ENCODE assay signal across 12 mouse cellular contexts in genomic region chr1:20921081-20921528, GRCm38 (mm10). TPM values are rescaled to one million over a fixed set of nuclear protein-coding genes. Genes with fewer than 3 reads are reported as not detected.
A peak's percentile ranks its signal among the peaks of the same experiment; 100 is the strongest.
DNase-seq lines count a peak whose midpoint lies in the region; ATAC-seq lines count a peak whose summit lies in the region.
"Had no signal": no experiment of that assay in that cellular context is flagged by ENCODE, and none has a peak within 500 bp of the region (broad histone marks: within the 10 kb centered on the region; RNA-seq: fewer than 3 reads in every experiment).

No protein-coding gene starts in this region.

- 72% methylated on average over 10 of the region's 10 CpGs for WGBS in midbrain, embryonic 15.5 days

- peak; percentile 43 for ATAC-seq in frontal cortex, adult (ENCODE audit: low TSS enrichment)
- peak; percentile 31; the same call in 1 of the 2 replicates for ATAC-seq in midbrain, embryonic 15.5 days (replicated peaks)

- H3K9me3 ChIP-seq in midbrain, embryonic 15.5 days = no peaks in the 10 kb centered on the region
- H3K9me3 ChIP-seq: G1E; limb, embryonic 13.5 days had no signal

- no peak overlapping the region for H3K9ac ChIP-seq in midbrain, embryonic 15.5 days
- H3K9ac ChIP-seq: limb, embryonic 13.5 days; lung, embryonic 14.5 days had no signal

- no peak overlapping the region for H3K4me3 ChIP-seq in midbrain, embryonic 15.5 days
- H3K4me3 ChIP-seq: gastrocnemius, adult 2 months; limb, embryonic 13.5 days had no signal

- 0 out of 2 replicates have a peak overlapping the region, but pooled peaks have one; percentile 20 for H3K27ac ChIP-seq in midbrain, embryonic 15.5 days
- H3K27ac ChIP-seq: gastrocnemius, adult 2 months; limb, embryonic 13.5 days had no signal

- H3K36me3 ChIP-seq in midbrain, embryonic 15.5 days (replicated peaks) = no peaks in the 10 kb centered on the region
- H3K36me3 ChIP-seq: G1E; limb, embryonic 13.5 days had no signal

- H3K4me1 ChIP-seq in midbrain, embryonic 15.5 days = peaks cover 14% of the 10 kb centered on the region

- H3K27me3 ChIP-seq in midbrain, embryonic 15.5 days (replicated peaks) = no peaks in the 10 kb centered on the region
- H3K27me3 ChIP-seq: limb, embryonic 13.5 days had no signal

- DNase-seq in frontal cortex, postnatal 10 days (ENCODE audit: low spot score in 2 of 2) = no peak
- DNase-seq in lung, postnatal 25 days (ENCODE audit: low spot score) = peak; percentile 37
- no peak for DNase-seq in lung, postnatal 14 days
- peak; percentile 78 to 84 for DNase-seq in cerebellum, adult 18-20 months
- DNase-seq in kidney, postnatal 14 days = no peak
- DNase-seq: gastrocnemius, adult 2 months; layer of hippocampus, postnatal 36 days; lung, embryonic 14.5 days had no signal

- H3K4me2 ChIP-seq in midbrain, embryonic 15.5 days = no peak overlapping the region
- H3K4me2 ChIP-seq: limb, embryonic 13.5 days; lung, embryonic 14.5 days had no signal

RNA-seq across cellular contexts. Expression of gene Efhc1, which starts 30.3 kb away (rescaled TPM):
- 1.6 and 1.8 TPM in 2 replicates for polyA plus RNA-seq in midbrain, embryonic 15.5 days (2015; fragmentation: Nextera tagmentation; extraction: Ambion mirVana)
- polyA plus RNA-seq: G1E had no signal

RNA-seq across cellular contexts. Expression of gene Paqr8, which starts 30.7 kb away (rescaled TPM):
- polyA plus RNA-seq in midbrain, embryonic 15.5 days (2015; fragmentation: Nextera tagmentation; extraction: Ambion mirVana) = 23.7 and 24.2 TPM in 2 replicates

Comparison
In these comparisons a context has a peak if more than half of its experiments do, and no peak if none do; other contexts are left out.
1. DNase-seq: peak in lung, postnatal 25 days (single experiment) and cerebellum, adult 18-20 months (2 of 2); none in frontal cortex, postnatal 10 days (0 of 2), lung, postnatal 14 days (single experiment) and kidney, postnatal 14 days (single experiment).